Mouse (Mus musculus) spleen, embryonic (tissue): Measurements from ENCODE around the gene Cryba4.

Experiments
- CTCF ChIA-PET: fragments of 350-600 bp; sonication (Branson Sonifier 250); formaldehyde crosslinking; loops from one replicate; lab custom pipeline; 2022; lab: Charles Lee

The Cryba4 gene

GRCm38 (mm10) chr5:112286984-112287641 is 34.8 kb upstream of the Cryba4 start:
- CTCF ChIA-PET = interaction anchor here (0.7 to 2.4 kb wide), 4 partner anchors 9 to 371 kb away, joined by 3 to 6 read pairs (median 4); no protein-coding TSS in a partner anchor

GRCm38 (mm10) chr5:112286608-112286983 is 34.3 kb upstream of the Cryba4 start:
- CTCF ChIA-PET = interaction anchor here (0.7 to 2.4 kb wide), 4 partner anchors 8 to 371 kb away, joined by 3 to 6 read pairs (median 4); no protein-coding TSS in a partner anchor

GRCm38 (mm10) chr5:112285548-112286085 is 33.3 kb upstream of the Cryba4 start:
- CTCF ChIA-PET = interaction anchor here (0.6 to 2.4 kb wide), 2 partner anchors 45 to 183 kb away, joined by 6 to 20 read pairs; no protein-coding TSS in a partner anchor

GRCm38 (mm10) chr5:112284203-112284582 is 31.9 kb upstream of the Cryba4 start:
- CTCF ChIA-PET = no interaction called here

GRCm38 (mm10) chr5:112283543-112284202 is 31.4 kb upstream of the Cryba4 start:
- CTCF ChIA-PET = no interaction called here

GRCm38 (mm10) chr5:112282780-112283482 is 30.6 kb upstream of the Cryba4 start:
- CTCF ChIA-PET = no interaction called here

- CTCF ChIA-PET = interaction anchor here (0.6 kb wide), 1 partner anchor 32 kb away, joined by 3 read pairs; no protein-coding TSS in a partner anchor
Observed at GRCm38 (mm10) chr5:112282123-112282779, 29.9 kb upstream of the Cryba4 start.

- CTCF ChIA-PET = interaction anchor here (0.6 kb wide), 1 partner anchor 31 kb away, joined by 3 read pairs; no protein-coding TSS in a partner anchor
Observed at GRCm38 (mm10) chr5:112281676-112282075, 29.4 kb upstream of the Cryba4 start.

- CTCF ChIA-PET = no interaction called here
Observed at GRCm38 (mm10) chr5:112280863-112281660, 28.7 kb upstream of the Cryba4 start.

GRCm38 (mm10) chr5:112280151-112280550 is 27.8 kb upstream of the Cryba4 start:
- CTCF ChIA-PET = interaction anchor here (0.5 kb wide), 1 partner anchor 33 kb away, joined by 3 read pairs; no protein-coding TSS in a partner anchor

- CTCF ChIA-PET = interaction anchor here (0.5 to 1.7 kb wide), 3 partner anchors 7 to 34 kb away, joined by 3 to 4 read pairs (median 3); no protein-coding TSS in a partner anchor
Observed at GRCm38 (mm10) chr5:112279181-112280021, 27.1 kb upstream of the Cryba4 start.

- CTCF ChIA-PET = interaction anchor here (1.7 kb wide), 1 partner anchor 9 kb away, joined by 4 read pairs; no protein-coding TSS in a partner anchor
Observed at GRCm38 (mm10) chr5:112277906-112278470, 25.7 kb upstream of the Cryba4 start.

- CTCF ChIA-PET = interaction anchor here (0.7 kb wide), 2 partner anchors 50 to 55 kb away, joined by 5 to 17 read pairs; no protein-coding TSS in a partner anchor
Observed at GRCm38 (mm10) chr5:112276907-112277348, 24.6 kb upstream of the Cryba4 start.

- CTCF ChIA-PET = no interaction called here
Observed at GRCm38 (mm10) chr5:112276267-112276873, 24.1 kb upstream of the Cryba4 start, which contains the start of gene Tpst2. Tpst2 (plus strand) TSS chr5:112276691.

- CTCF ChIA-PET = no interaction called here
Observed at GRCm38 (mm10) chr5:112275021-112275804, 22.9 kb upstream of the Cryba4 start.

GRCm38 (mm10) chr5:112273746-112274463 is 21.6 kb upstream of the Cryba4 start:
- CTCF ChIA-PET = interaction anchor here (0.6 kb wide), 1 partner anchor 27 kb away, joined by 8 read pairs; no protein-coding TSS in a partner anchor
